Mouse (Mus musculus) left cerebral cortex, postnatal 14 days (tissue): ENCODE results near the gene Pcf11. TPM values are rescaled to one million over a fixed set of nuclear protein-coding genes. Genes with fewer than 3 reads are reported as not detected.
A peak's percentile ranks its signal among the peaks of the same experiment; 100 is the strongest.

Source experiments
- DNase-seq, 2 experiments: peaks; one replicate each; pipeline ENCODE4 v3.0.0; 2021 to 2022; ENCODE audit warnings: low spot score in 2 of 2, mixed read lengths in 1 of 2
- intact Hi-C: fragments of 180-260 bp; cut with DNase I; formaldehyde crosslinking; loops from one replicate; pipeline ENCODE4 v1.15.1; 2025
- total RNA-seq, 2 experiments: library from RNA; stranded (reverse); gene quantifications; 2 replicates each; pipeline ENCODE4 v1.2.3; 2021

Gene Pcf11
- total RNA-seq, 2 experiments from 2014 or later = 37.2 to 43.8 TPM

GRCm38 (mm10) chr7:92647790-92648189, 21.9 kb downstream of the Pcf11 start:
- no peak for DNase-seq
- intact Hi-C loops = no loop called here

- intact Hi-C loops = no loop called here
- DNase-seq = no peak
Measured at GRCm38 (mm10) chr7:92642358-92642757, 27.4 kb downstream of the Pcf11 start.

GRCm38 (mm10) chr7:92638050-92638449, 31.7 kb downstream of the Pcf11 start:
- intact Hi-C loops = no loop called here

GRCm38 (mm10) chr7:92637021-92637625, 32.6 kb downstream of the Pcf11 start, which contains the start of gene Ankrd42:
Gene Ankrd42, minus strand, starts transcription at chr7:92637142.
- DNase-seq = peak; percentile 93 to 94
- intact Hi-C loops = no loop called here

More at GRCm38 (mm10) chr7:92638050-92638449, 31.7 kb downstream of the Pcf11 start:
- no peak for DNase-seq

- no peak for DNase-seq
- intact Hi-C loops = no loop called here
Measured at GRCm38 (mm10) chr7:92636295-92637011, 33.3 kb downstream of the Pcf11 start.

GRCm38 (mm10) chr7:92630167-92630566, 39.6 kb downstream of the Pcf11 start:
- DNase-seq = peak in 1 of 2 experiments; percentile 9

GRCm38 (mm10) chr7:92624488-92624887, 45.2 kb downstream of the Pcf11 start:
- intact Hi-C loops = no loop called here

More at GRCm38 (mm10) chr7:92630167-92630566, 39.6 kb downstream of the Pcf11 start:
- intact Hi-C loops = loop anchor here (5.0 kb wide), 1 partner anchor 237 kb away; no protein-coding TSS in a partner anchor

GRCm38 (mm10) chr7:92610830-92611229, 58.9 kb downstream of the Pcf11 start:
- intact Hi-C loops = no loop called here
- no peak for DNase-seq

More at GRCm38 (mm10) chr7:92624488-92624887, 45.2 kb downstream of the Pcf11 start:
- no peak for DNase-seq

- intact Hi-C loops = loop anchor here (1.0 kb wide), 1 partner anchor 9 kb away; no protein-coding TSS in a partner anchor
- no peak for DNase-seq
Measured at GRCm38 (mm10) chr7:92604961-92605360, 64.8 kb downstream of the Pcf11 start.

Other genes with a start within 250 kb of the Pcf11 start
- gene Ccdc90b, start 108.8 kb downstream of the Pcf11 start, total RNA-seq = 10 to 100 TPM; 13.5 to 14.6 TPM
- gene Ankrd42, start 32.8 kb downstream of the Pcf11 start, total RNA-seq = 10 to 100 TPM; 20.0 to 21.9 TPM
- 10 to 100 TPM; 32.6 to 36.0 TPM for gene Rab30, start 71.7 kb upstream of the Pcf11 start, total RNA-seq
- gene Ddias, start 204.3 kb upstream of the Pcf11 start, total RNA-seq = under 1 TPM; 0.68 to 0.87 TPM
- 10 to 100 TPM in 1 of 2 experiments, 1 to 10 TPM in 1; 9.0 to 11.3 TPM for gene Prcp, start 204.5 kb upstream of the Pcf11 start, total RNA-seq